Mouse (Mus musculus) c-Kit-positive CD71-positive TER-119-negative erythroid progenitor cells, embryonic 14.5 days (primary cell): ENCODE measurements at regions not wholly inside any gene's neighbourhood (a gene's known extent, or its start where the extent isn't known, plus 50 kb on each side); places are given as distances from the start of the nearest gene placed in this dataset.

Experiments
- DNase-seq: peaks from one replicate; pipeline ENCODE4 v3.0.0-alpha.2; 2013; ENCODE audit warnings: low read depth

GRCm38 (mm10) chr9:87964508-87964907 is 233.4 kb upstream of the Tbx18 start:
- DNase-seq = no peak

GRCm38 (mm10) chr9:87965103-87965780 is 234.2 kb upstream of the Tbx18 start:
- DNase-seq = no peak

GRCm38 (mm10) chr9:87968190-87969082 is 237.4 kb upstream of the Tbx18 start:
- DNase-seq = no peak

- no peak for DNase-seq
Observed at GRCm38 (mm10) chr9:87970586-87970985, 239.5 kb upstream of the Tbx18 start.

- DNase-seq = no peak
Observed at GRCm38 (mm10) chr9:87971791-87972190, 240.7 kb upstream of the Tbx18 start.

- DNase-seq = no peak
Observed at GRCm38 (mm10) chr9:87973531-87973930, 242.5 kb upstream of the Tbx18 start.

- DNase-seq = no peak
Observed at GRCm38 (mm10) chr9:87984910-87985309, 253.8 kb upstream of the Tbx18 start.

GRCm38 (mm10) chr9:87985439-87985838 is 254.4 kb upstream of the Tbx18 start:
- no peak for DNase-seq

GRCm38 (mm10) chr9:88005945-88006700 is 275.1 kb upstream of the Tbx18 start:
- no peak for DNase-seq

GRCm38 (mm10) chr9:88023752-88024151 is 292.7 kb upstream of the Tbx18 start:
- DNase-seq = no peak

GRCm38 (mm10) chr9:88025936-88026335 is 294.9 kb upstream of the Tbx18 start:
- no peak for DNase-seq

GRCm38 (mm10) chr9:88030509-88031148 is 296.4 kb upstream of the Nt5e start:
- no peak for DNase-seq

GRCm38 (mm10) chr9:88037560-88037959 is 289.4 kb upstream of the Nt5e start:
- DNase-seq = no peak

GRCm38 (mm10) chr9:88049270-88049669 is 277.7 kb upstream of the Nt5e start:
- DNase-seq = no peak

- no peak for DNase-seq
Observed at GRCm38 (mm10) chr9:88049792-88050191, 277.2 kb upstream of the Nt5e start.

GRCm38 (mm10) chr9:88058551-88058950 is 268.4 kb upstream of the Nt5e start:
- DNase-seq = no peak

GRCm38 (mm10) chr9:88059005-88059404 is 268.0 kb upstream of the Nt5e start:
- no peak for DNase-seq

- no peak for DNase-seq
Observed at GRCm38 (mm10) chr9:88063973-88064676, 262.9 kb upstream of the Nt5e start.

GRCm38 (mm10) chr9:88065057-88065456 is 261.9 kb upstream of the Nt5e start:
- DNase-seq = no peak

GRCm38 (mm10) chr9:88065777-88066176 is 261.2 kb upstream of the Nt5e start:
- DNase-seq = no peak

- DNase-seq = no peak
Observed at GRCm38 (mm10) chr9:88068322-88068721, 258.7 kb upstream of the Nt5e start.
